Mouse (Mus musculus): ENCODE measurements around the gene Atp6v1b1.

GRCm38 (mm10) chr6:83744126-83744525 is 1.3 kb downstream of the Atp6v1b1 start:
- TF ChIP-seq CTCF (IDR thresholded peaks at IDR 0.05; ENCODE audit: borderline replicate concordance, insufficient read depth, low read length), result no peak
- TF ChIP-seq POLR2A (IDR thresholded peaks at IDR 0.05; ENCODE audit: low read depth, low read length), result no peak
